Mouse (Mus musculus): ENCODE measurements at regions not wholly inside any gene's neighbourhood (a gene's known extent, or its start where the extent isn't known, plus 50 kb on each side); places are given as distances from the start of the nearest gene placed in this dataset.

DNA sequence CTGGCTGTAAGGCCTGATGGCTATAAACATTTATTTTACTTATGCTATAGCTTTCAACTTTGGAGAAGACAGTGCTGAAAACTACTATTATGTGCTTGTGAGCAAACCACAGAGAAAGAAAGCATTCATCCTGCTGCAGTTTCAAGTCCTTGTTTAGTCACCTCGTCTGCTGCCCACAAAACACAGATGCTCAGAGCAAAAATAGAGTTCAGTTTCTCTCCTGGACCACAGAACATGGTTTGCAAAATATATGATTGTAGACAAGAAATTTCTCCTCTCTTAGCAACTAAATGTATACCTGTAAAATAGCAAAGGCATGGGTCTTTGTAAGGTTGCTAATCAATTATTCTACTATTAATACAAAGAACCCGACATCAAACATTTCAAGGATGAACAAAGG, 210.7 kb upstream of the Edil3 start:
- no peak for TF ChIP-seq MYOG (IDR thresholded peaks at IDR 0.05; ENCODE audit: control insufficient read depth in 1 of 3, insufficient read depth in 1 of 3, insufficient read length in 2 of 3, low read depth in 2 of 3)
- no peak for TF ChIP-seq TCF12 (IDR thresholded peaks at IDR 0.05; ENCODE audit: insufficient read depth, poor library complexity, severe bottlenecking)
- no peak for TF ChIP-seq POLR2A (IDR thresholded peaks at IDR 0.05; ENCODE audit: insufficient read length, low read depth)
- no peak for TF ChIP-seq MYOD1 (IDR thresholded peaks at IDR 0.05; ENCODE audit: control insufficient read depth in 1 of 3, insufficient read length in 2 of 3, low read depth in 2 of 3)
- no peak for TF ChIP-seq MAX (IDR thresholded peaks at IDR 0.05; ENCODE audit: low read depth)
- TF ChIP-seq CEBPB (IDR thresholded peaks at IDR 0.05; ENCODE audit: insufficient read depth, poor library complexity, severe bottlenecking) = no peak
